Mouse (Mus musculus) lung, postnatal 0 days (tissue): ENCODE data around the gene Pik3c2b. TPM values are rescaled to one million over a fixed set of nuclear protein-coding genes. Genes with fewer than 3 reads are reported as not detected.
A peak's percentile ranks its signal among the peaks of the same experiment; 100 is the strongest.

Source experiments
- ATAC-seq: fragments of 200-750 bp; cut with Nextera tagmentation; 2 replicates; pipeline ENCODE4 v1.8.0; 2017; ENCODE audit warnings: moderate library complexity
- DNase-seq: peaks from one replicate; pipeline ENCODE4 v3.0.0-alpha.2; 2016; ENCODE audit warnings: low spot score
- H3K27ac ChIP-seq: fragments of 300-500 bp; sonication (generic); 2 replicates; pipeline ENCODE4 v1.5.1; 2014; ENCODE audit warnings: antibody characterized with exemption, mild to moderate bottlenecking, low read length, mixed read lengths
- H3K27me3 ChIP-seq: fragments of 300-500 bp; sonication (generic); replicated peaks from 2 replicates; pipeline ENCODE4 v1.6.1; 2014; ENCODE audit warnings: low read length, mixed read lengths; ENCODE audit not compliant: insufficient read depth
- H3K36me3 ChIP-seq: fragments of 300-500 bp; sonication (generic); 2 replicates; pipeline ENCODE4 v1.6.1; 2014; ENCODE audit warnings: low read length, mixed read lengths; ENCODE audit not compliant: insufficient read depth
- H3K4me1 ChIP-seq: fragments of 300-500 bp; sonication (generic); 2 replicates; pipeline ENCODE4 v1.6.1; 2014; ENCODE audit warnings: antibody characterized with exemption, low read depth, low read length, mixed read lengths; ENCODE audit not compliant: insufficient read depth
- H3K4me2 ChIP-seq: fragments of 300-500 bp; sonication (generic); replicated peaks from 2 replicates; pipeline ENCODE4 v1.6.1; 2014; ENCODE audit warnings: low read depth, mild to moderate bottlenecking, low read length, moderate library complexity, mixed read lengths
- H3K4me3 ChIP-seq: fragments of 300-500 bp; sonication (generic); 2 replicates; pipeline ENCODE4 v1.5.1; 2014; ENCODE audit warnings: low read depth, low read length
- H3K9ac ChIP-seq: fragments of 300-500 bp; sonication (generic); replicated peaks from 2 replicates; pipeline ENCODE4 v1.6.1; 2014; ENCODE audit warnings: low read depth, mild to moderate bottlenecking
- H3K9me3 ChIP-seq: fragments of 300-500 bp; sonication (generic); 2 replicates; pipeline ENCODE4 v1.6.1; 2016; ENCODE audit warnings: low read length, mixed read lengths
- CTCF ChIP-seq: IDR thresholded peaks from 2 replicates; pipeline ENCODE4 v1.5.1; 2016; ENCODE audit warnings: antibody characterized with exemption, mild to moderate bottlenecking
- EP300 ChIP-seq: IDR thresholded peaks from 2 replicates; pipeline ENCODE4 v1.6.1; 2016; ENCODE audit warnings: antibody characterized with exemption, mild to moderate bottlenecking, control low read depth
- whole genome bisulfite sequencing: fragments of 180-500 bp; shearing (Covaris S2); extraction: QIAGEN DNeasy Blood & Tissue Kit; methylation state at CpG from one replicate; pipeline ENCODE4 v1.1.7; 2014; 5-methylcytosine and 5-hydroxymethylcytosine counted together
- polyA plus RNA-seq: library from polyadenylated mRNA; unstranded; fragments of >200 nt; fragmentation: Nextera tagmentation; extraction: Ambion mirVana; gene quantifications from 2 replicates; pipeline ENCODE4 v1.2.1, GENCODE M21; 2015

Pik3c2b gene
- 4.3 and 4.6 TPM in 2 replicates for polyA plus RNA-seq

DNA sequence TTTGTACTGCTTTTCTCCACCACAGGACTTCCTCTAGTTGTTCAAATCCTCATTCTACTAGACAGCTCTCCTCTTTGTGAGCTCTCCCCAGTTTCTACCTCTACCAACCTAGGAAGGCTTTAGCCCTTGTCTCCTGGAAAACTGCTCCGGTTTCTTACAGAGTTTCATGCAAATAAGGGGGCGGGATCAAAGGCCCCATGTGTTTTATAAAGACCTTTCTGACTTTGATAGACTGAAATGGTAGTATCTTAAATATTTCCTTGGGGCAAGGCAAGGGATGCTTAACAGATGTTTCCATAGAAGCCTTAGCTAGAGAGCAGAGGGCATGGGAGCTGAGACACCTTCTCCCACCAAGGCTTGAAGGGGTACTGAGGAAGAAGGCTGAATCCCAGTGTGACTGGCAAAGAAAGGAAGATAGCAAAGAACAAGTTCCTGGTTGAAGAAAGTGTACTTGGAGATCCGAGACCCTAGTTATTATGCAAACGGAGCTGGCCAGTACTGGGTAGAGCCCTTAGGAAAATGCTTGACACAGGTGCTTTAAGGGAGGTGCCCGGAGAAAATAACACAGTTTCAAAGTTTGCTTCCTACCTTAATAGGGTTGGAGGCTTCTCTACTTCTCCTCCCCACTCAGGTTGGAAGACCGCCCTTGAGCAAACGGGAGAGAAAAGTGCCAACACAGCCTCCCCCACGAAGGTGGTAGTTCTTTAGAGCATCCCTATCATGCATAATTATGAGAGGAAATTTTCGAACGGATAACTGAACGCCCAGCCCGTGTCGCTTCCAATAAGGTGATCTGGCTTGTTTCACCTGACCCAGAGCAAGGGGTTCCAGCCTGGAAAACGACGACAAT lies at the start of gene Pik3c2b:
TSS of gene Pik3c2b (plus strand) at position 657 of the 850 bp plus-strand sequence.
- WGBS, result 5% methylated on average over 15 of the region's 15 CpGs
- peaks cover 10% of the 10 kb centered on the region; the same call in 1 of the 2 replicates for H3K4me1 ChIP-seq
- H3K9me3 ChIP-seq, result no peaks in the 10 kb centered on the region
- no peaks in the 10 kb centered on the region for H3K36me3 ChIP-seq
- H3K4me2 ChIP-seq, result peak within 1 kb of the TSS; percentile 99
- no peaks in the 10 kb centered on the region for H3K27me3 ChIP-seq
- DNase-seq, result peak; percentile 35
- H3K9ac ChIP-seq, result peak within 1 kb of the TSS; percentile 64
- H3K27ac ChIP-seq, result peak within 1 kb of the TSS; percentile 80
- H3K4me3 ChIP-seq, result peak within 1 kb of the TSS; percentile 75
- TF ChIP-seq CTCF (no peak), EP300 (no peak)
- 0 out of 2 replicates have a peak, but pooled peaks have one; percentile 15 for ATAC-seq

DNA sequence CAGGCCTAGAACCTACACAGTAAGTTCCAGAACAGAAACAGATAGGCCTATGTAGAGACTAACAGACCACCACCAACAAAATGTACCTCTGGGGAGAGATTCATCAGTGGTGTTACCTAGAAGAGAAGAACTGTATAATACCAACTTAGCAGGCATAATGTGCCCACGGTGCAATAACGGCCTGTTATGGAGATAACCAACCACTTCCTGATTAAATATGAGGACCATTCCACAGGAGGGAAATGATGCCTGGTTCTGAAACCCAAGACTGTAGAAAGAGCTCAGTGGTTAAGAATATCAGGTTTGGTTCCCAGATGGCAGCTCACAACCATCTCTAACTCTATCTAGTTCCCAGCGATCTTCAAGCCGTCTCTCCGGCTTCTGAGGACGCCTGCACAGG lies 45.1 kb upstream of the Pik3c2b start:
- Histone ChIP-seq H3K4me2 (no peak overlapping the region), H3K4me1 (no peaks in the 10 kb centered on the region), H3K27me3 (no peaks in the 10 kb centered on the region), H3K4me3 (no peak overlapping the region), H3K9me3 (no peaks in the 10 kb centered on the region), H3K36me3 (peaks cover 45% of the 10 kb centered on the region; the same call in 1 of the 2 replicates), H3K9ac (no peak overlapping the region), H3K27ac (no peak overlapping the region)
- DNase-seq (no peak), ATAC-seq (no peak)
- WGBS, result 89% methylated on average over 6 of the region's 6 CpGs
- no peak for TF ChIP-seq CTCF
- no peak for TF ChIP-seq EP300

DNA sequence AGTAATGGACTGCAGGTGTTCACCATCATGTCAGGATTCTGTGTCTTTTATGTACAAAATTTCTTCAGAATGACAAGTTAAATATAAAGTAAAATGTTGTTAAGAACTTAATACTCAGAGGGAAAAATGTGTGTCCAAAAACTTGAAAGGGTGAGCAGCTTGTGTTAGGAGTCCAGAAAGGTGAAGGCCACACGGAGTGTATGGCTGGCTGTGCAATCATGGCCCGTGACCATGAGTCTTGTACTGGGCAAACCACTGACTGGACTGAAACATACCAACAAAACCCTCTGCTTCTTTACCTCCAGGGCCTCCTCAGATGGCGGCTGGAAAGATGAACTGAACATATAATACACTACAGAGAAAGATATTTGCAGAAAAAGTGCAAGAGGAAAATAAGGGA lies 38.9 kb upstream of the Pik3c2b start:
- Histone ChIP-seq H3K4me1 (no peaks in the 10 kb centered on the region), H3K4me3 (no peak overlapping the region), H3K27me3 (no peaks in the 10 kb centered on the region), H3K36me3 (peaks cover 27% of the 10 kb centered on the region; the same call in 1 of the 2 replicates), H3K27ac (no peak overlapping the region), H3K4me2 (no peak overlapping the region), H3K9me3 (no peaks in the 10 kb centered on the region), H3K9ac (no peak overlapping the region)
- no peak for TF ChIP-seq EP300
- TF ChIP-seq CTCF, result no peak
- DNase-seq (no peak), ATAC-seq (no peak)
- 85% methylated on average over 3 of the region's 3 CpGs for WGBS

DNA sequence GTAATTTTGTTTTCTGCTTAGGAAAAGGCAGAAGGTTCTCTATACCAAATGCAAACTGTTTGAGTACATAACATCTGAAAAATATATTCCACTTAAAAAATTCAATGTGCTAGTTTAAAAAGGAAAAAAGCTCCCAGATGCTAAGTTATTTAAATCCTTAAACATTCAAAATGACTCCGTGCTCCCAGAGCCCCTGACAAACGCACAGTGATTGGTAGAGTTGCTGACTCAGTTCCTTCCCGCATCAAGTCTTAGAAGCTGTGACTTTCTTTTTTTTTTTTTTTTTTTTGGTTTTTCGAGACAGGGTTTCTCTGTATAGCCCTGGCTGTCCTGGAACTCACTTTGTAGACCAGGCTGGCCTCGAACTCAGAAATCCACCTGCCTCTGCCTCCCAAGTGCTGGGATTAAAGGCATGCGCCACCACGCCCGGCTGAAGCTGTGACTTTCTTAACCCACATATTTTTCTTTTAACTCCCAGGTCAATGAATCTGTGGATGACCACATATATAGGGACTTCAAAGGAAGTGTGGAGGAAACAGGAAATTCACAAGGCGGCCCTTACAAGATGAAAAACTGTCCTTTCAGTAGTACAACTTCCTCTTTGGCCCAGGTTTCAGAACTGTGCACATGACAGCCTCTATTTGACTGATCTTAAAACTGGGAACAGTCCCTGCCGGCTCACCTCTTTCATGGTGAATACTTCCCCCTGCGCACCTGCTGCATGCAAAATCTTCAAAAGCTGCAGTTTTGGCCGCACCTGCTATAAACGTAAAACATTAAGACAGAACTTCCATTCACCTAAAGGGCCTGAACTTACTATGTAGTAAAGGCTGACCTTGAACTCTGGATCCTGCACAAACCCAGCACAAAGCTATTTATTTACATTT lies 33.3 kb upstream of the Pik3c2b start:
- H3K36me3 ChIP-seq, result peaks cover 9% of the 10 kb centered on the region; the same call in 1 of the 2 replicates
- no peaks in the 10 kb centered on the region for H3K27me3 ChIP-seq
- H3K4me1 ChIP-seq, result no peaks in the 10 kb centered on the region
- no peak overlapping the region for H3K4me3 ChIP-seq
- ATAC-seq, result no peak
- TF ChIP-seq EP300 (no peak), CTCF (no peak)
- no peak overlapping the region for H3K27ac ChIP-seq
- WGBS, result 71% methylated on average over 11 of the region's 13 CpGs
- no peaks in the 10 kb centered on the region for H3K9me3 ChIP-seq
- no peak overlapping the region for H3K4me2 ChIP-seq
- no peak for DNase-seq
- H3K9ac ChIP-seq, result no peak overlapping the region

DNA sequence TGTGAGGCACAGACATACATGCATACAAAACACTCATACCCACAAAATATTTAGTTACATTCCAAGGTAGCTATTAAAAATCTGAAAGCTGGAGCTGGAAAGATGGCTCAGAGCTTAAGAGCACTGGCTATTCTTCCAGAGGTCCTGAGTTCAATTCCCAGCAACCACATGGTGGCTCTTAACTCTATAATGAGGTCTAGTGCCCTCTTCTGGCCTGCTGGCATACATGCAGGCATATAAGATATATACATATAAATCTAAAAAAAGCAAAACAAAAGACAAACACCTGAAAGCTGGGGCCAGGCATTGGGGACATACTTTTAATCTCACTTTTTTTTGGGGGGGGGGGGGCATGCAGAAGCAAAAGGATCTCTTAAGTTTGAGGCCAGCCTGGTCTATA lies 32.1 kb upstream of the Pik3c2b start:
- no peaks in the 10 kb centered on the region for H3K4me1 ChIP-seq
- H3K4me2 ChIP-seq, result no peak overlapping the region
- H3K36me3 ChIP-seq, result peaks cover 12% of the 10 kb centered on the region; the same call in 1 of the 2 replicates
- no peaks in the 10 kb centered on the region for H3K27me3 ChIP-seq
- H3K9me3 ChIP-seq, result no peaks in the 10 kb centered on the region
- ATAC-seq, result no peak
- no peak overlapping the region for H3K27ac ChIP-seq
- H3K9ac ChIP-seq, result no peak overlapping the region
- TF ChIP-seq CTCF, result peak; percentile 28
- no peak for TF ChIP-seq EP300
- no peak for DNase-seq
- H3K4me3 ChIP-seq, result no peak overlapping the region

DNA sequence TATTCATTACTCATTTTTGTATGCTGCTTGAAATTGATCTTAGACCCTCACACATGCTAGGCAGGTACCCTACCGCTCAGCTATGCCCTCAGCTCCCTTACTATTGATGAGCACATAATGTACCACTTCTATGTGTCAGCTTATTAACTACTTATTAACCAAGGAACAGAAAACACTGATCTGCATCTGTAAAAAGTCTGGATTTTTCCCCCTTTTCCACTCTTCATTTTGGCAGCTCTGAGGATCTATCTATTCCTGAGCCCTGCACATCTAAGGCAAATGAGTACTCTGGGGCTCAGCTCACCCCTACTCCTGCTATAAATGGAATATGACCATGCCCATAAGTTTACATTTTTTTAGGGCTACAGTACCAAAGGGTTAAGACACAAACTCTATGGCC lies 31.3 kb upstream of the Pik3c2b start:
- no peaks in the 10 kb centered on the region for H3K9me3 ChIP-seq
- H3K9ac ChIP-seq, result no peak overlapping the region
- no peak for DNase-seq
- TF ChIP-seq CTCF, result no peak
- no peak for TF ChIP-seq EP300
- H3K4me3 ChIP-seq, result no peak overlapping the region
- no peak overlapping the region for H3K4me2 ChIP-seq
- no peak overlapping the region for H3K27ac ChIP-seq
- peaks cover 12% of the 10 kb centered on the region; the same call in 1 of the 2 replicates for H3K36me3 ChIP-seq
- no peaks in the 10 kb centered on the region for H3K27me3 ChIP-seq
- 97% methylated on average over 1 of the region's 1 CpGs for WGBS
- no peak for ATAC-seq
- no peaks in the 10 kb centered on the region for H3K4me1 ChIP-seq
